Mouse (Mus musculus) erythroblast, embryonic 14.5 days (primary cell): ENCODE measurements around the gene Lyzl6.

Source experiments
- GATA1 ChIP-seq: IDR thresholded peaks from 2 replicates; pipeline ENCODE4 v1.6.1; 2012; ENCODE audit warnings: low read length, inconsistent platforms, mixed read lengths
- TAL1 ChIP-seq: IDR thresholded peaks from 3 replicates; pipeline ENCODE4 v1.6.1; 2012; ENCODE audit warnings: low read length, inconsistent platforms, mixed read lengths

DNA sequence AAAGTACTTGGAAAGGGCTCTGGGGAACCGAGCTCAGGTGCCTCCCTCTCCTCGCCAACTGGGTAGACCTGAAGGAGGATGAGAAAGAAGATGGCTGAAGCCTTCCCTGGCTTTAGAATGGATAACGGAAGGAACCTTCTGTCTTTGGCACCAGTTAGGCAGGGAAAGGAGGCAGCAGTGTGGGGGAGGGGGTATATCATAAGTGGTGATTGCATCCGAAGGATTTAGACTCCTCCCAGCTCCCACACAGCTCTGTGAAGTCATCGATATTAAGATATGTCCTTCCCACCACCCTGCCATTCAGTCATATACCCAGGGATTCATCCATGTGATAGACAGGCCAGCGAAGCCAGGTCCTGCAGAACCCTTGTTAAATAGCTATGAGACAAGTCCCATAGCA is 12.7 kb upstream of the Lyzl6 start:
- no peak for TF ChIP-seq TAL1
- TF ChIP-seq GATA1, result no peak
